Mouse (Mus musculus) layer of hippocampus, adult 11-12 months (tissue): ENCODE data around the gene Cct8l1.

Experiments used
- DNase-seq: peaks from one replicate; pipeline ENCODE4 v3.0.0; 2022; ENCODE audit warnings: low spot score

The Cct8l1 gene

DNA sequence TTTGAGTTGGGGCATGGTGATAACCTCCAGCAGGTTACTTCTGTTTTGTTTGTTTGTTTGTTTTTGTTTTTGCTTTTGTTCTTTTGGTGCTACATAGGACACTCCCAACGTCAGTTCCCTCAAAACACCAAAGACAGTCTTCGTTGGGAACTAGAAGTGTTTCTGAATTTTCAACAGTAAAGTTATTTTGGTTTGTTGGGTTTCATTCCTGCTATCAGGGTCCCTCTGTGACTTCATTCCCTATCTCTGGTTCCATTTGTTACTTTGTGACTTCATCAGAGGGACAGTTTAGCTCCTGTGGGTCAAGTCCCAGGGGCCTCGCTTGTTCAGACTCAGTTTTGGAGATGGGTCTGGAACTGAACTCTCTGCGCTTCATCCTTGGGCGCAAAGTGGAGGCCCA, at the start of gene Cct8l1:
Cct8l1 (plus strand) TSS at position 301 of the 400 bp plus-strand sequence.
- no peak for DNase-seq

GRCm38 (mm10) chr5:25472070-25472469, 43.8 kb upstream of the Cct8l1 start:
- no peak for DNase-seq

DNA sequence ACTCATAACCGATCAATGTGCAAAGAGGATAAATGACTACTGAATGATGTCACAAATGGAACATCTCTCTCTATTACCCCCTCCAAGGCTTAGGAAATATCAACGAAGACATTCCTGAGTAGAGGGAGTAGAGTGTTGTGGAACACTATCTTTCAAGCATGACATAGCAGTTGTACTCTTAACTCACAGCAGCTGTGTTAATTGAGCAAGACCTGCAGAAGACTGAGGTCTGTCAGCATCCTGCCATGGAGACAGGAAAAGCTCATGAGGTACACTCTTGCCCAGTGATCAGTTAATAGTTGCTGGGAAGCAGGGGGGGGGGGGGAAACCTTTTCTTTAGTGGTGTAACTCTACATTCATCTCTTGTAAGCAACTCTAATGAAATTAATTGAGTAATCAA, 40.1 kb upstream of the Cct8l1 start:
- DNase-seq: no peak

DNA sequence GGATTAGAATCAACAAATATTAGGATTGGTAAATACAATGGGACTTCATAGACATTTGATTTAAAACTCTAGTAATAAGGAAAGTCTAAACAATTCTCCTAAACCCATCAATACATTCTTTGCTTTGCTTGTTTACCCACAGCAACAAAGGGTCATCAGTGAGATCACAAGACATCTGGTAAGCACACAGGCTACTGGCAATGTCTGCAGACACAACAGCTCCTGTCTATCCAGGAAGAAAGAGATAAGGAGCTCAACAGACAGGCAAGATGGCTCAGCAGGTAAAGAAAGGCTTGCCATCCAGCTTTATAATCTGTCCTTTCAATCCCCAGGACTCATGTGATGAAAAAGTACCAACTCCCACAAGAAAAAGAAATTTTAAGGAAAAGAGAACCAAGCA, 37.0 kb upstream of the Cct8l1 start:
- DNase-seq: no peak

GRCm38 (mm10) chr5:25496652-25497051, 19.2 kb upstream of the Cct8l1 start:
- no peak for DNase-seq

DNA sequence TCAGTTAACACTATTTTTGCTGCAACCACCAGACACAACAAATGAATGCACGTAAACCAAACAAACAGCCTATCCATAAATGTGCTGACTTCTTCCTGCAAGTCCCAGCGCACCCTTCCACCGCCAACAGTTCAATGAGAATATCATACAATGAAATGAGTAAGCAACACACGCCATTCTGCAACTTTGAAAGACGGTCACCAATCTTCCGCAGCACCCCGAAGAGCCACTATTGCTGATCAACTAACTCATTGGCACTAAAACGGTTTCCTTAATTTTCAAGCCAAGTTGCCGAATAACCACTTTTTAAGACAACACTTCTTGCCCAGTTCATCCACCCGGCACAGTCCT, 18.5 kb upstream of the Cct8l1 start:
- DNase-seq: no peak

DNA sequence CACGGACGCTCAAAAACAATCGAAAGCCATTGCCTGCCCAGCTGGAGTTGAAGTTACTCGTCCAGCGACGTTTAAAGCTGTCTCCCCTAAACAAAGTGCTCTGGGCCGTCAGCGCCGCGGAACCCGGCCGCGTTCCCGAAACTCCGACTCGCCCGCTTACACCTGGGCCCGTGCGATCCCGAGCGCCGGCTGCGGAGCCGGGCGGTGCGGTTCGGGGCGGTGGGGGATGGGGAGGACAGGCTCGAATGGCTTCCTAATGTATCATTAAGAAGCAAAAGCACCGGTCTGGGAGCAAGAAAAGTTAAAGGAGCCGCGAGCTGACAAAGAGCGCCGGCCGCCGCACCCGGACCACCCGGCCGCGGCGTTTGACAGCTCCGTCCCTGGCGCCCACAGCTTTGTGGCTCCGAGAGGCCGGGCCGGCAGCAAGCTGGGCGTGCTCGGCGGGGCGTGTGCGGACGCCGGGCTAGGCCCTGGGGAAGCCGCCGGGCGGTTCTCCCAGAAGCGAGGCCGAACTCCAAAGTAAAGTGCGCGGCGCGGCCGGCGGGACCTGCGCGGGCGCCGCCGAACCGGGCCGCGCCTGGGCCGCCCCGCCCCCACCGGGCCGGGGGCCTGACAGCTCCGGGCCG, 18.0 kb upstream of the Cct8l1 start:
- peak; percentile 27 for DNase-seq

- DNase-seq: peak; percentile 79
Observed at GRCm38 (mm10) chr5:25498346-25498820, 17.5 kb upstream of the Cct8l1 start, which contains the start of gene Kmt2c. Kmt2c (minus strand) TSS chr5:25498783.

DNA sequence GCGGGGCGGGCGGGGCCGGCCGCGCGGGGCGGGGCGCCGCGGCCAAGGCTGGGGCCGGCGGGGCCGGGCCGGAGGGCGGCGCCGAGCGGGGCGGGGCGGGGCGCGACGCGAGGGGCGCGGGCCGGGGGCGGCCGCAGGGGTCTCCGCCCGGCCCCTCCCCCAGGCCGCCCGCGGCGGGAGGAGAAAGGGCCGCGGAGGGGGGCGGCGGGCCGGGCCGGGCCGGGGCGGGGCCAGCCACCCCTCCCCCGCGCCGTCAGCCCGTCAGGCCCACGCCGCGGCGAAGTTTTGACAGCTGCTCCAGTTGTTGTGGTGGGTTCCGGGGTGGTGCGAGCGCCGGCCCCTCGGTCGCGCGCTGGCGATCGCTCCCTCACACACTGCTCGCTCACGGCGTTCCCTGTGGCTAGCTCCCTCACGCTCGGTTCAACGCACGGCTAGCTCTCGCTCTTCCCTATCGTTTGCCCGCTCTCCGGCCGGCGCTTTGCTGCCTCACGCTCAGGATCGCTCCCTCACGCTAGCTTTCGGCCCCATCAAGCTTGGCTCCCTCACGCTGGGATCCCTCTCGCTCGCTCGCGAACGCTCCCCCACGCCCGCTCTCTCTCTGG, 16.9 kb upstream of the Cct8l1 start:
- DNase-seq: peak; percentile 77

- DNase-seq: peak; percentile 98
Observed at GRCm38 (mm10) chr5:25499423-25500398, 16.2 kb upstream of the Cct8l1 start.

GRCm38 (mm10) chr5:25500686-25501085, 15.2 kb upstream of the Cct8l1 start:
- DNase-seq: no peak

GRCm38 (mm10) chr5:25506041-25506440, 9.8 kb upstream of the Cct8l1 start:
- no peak for DNase-seq

- DNase-seq: no peak
Observed at GRCm38 (mm10) chr5:25516301-25516895, 531 bp downstream of the Cct8l1 start.

- no peak for DNase-seq
Observed at GRCm38 (mm10) chr5:25517550-25517949, 1.7 kb downstream of the Cct8l1 start.

GRCm38 (mm10) chr5:25519820-25520219, 4.0 kb downstream of the Cct8l1 start:
- no peak for DNase-seq

GRCm38 (mm10) chr5:25521461-25521860, 5.6 kb downstream of the Cct8l1 start:
- DNase-seq: no peak

DNA sequence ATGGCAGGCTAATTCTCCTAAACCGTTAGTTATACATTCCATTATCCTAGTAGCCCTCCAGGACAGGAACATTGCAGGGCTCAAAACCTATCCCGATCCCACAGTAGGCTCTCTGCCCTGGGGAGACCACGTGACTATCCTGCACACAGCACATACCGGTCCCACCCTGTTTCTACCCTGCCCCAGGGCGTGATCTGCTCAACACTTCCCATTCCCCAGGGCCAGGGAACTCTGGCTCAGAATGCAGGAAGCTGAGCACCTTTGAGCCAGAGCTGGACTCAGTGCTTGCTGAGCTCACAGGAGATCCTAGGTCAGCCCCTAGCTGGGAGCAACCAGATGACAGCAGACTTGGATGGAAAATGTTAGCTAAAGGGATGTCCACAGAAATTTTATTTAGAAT, 10.2 kb downstream of the Cct8l1 start:
- DNase-seq: no peak

DNA sequence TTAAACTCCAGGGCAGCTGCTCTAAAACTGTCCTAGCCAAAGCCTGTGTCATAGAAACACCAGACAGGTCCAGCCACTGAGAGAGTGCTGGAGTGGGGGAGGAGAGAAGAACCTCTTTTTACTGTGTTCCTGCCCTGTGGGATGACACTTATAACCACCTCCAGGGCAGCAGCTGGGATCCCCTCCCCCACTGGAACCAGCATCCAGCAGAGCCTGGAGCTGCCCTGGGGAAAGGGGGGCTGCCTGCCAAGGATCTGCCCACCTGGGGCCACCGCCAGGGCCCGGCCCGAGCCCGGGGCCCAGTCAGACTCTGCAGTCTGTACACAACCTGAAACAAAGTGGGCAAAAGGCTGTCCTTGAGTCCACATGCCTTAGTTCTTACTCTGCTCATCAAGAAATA, 11.1 kb downstream of the Cct8l1 start:
- peak; percentile 18 for DNase-seq

DNA sequence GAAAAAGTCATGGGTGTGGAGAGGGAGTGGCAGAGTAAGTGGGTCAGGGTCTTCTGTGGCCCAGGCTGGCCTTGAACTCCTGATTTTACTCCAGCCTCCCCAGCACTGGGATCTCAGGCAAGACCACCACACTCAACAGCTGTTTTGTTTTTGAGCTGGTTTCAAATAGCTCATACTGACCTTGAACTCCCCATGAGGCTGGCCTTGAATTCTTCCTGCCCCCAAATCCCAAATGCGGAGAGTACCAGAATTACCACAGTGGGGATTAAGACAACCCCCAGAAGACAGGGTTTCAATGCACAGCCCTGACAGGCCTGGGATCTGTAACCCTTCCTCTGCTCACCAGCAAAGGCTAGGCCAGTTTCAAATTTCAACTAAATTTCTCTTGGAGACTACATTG, 12.1 kb downstream of the Cct8l1 start:
- DNase-seq: no peak

DNA sequence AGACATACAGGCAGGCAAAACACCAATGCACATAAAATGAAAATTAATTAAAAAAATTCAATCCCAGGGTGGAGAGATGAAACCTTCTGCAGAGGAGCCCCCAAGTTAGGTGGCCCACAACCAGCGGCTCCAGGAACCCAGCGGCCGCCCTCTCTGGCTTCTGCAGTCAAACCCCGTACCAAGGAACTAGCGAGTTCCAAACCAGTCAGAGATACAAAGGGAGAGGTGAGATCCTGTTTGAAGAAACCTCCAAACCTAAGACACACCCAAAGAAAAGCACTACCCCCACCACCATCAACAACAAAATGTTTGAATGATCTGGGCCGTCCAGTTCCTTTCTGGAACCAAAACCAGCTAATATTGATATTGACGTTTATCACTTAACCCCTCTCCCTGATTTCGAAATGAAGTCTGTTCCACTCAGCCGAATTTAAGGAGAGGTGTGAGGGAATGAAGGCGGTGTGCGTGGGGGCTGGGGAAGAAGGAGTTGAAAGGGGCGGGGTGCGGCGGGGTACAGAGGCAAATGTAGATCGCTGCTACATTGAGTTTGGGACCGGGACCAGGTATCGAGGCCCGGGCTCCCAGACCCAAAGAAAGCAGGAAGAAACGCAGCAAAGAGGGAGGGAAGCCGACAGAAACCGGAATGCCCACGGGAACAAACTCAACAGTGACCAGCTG, 13.1 kb downstream of the Cct8l1 start:
- no peak for DNase-seq

DNA sequence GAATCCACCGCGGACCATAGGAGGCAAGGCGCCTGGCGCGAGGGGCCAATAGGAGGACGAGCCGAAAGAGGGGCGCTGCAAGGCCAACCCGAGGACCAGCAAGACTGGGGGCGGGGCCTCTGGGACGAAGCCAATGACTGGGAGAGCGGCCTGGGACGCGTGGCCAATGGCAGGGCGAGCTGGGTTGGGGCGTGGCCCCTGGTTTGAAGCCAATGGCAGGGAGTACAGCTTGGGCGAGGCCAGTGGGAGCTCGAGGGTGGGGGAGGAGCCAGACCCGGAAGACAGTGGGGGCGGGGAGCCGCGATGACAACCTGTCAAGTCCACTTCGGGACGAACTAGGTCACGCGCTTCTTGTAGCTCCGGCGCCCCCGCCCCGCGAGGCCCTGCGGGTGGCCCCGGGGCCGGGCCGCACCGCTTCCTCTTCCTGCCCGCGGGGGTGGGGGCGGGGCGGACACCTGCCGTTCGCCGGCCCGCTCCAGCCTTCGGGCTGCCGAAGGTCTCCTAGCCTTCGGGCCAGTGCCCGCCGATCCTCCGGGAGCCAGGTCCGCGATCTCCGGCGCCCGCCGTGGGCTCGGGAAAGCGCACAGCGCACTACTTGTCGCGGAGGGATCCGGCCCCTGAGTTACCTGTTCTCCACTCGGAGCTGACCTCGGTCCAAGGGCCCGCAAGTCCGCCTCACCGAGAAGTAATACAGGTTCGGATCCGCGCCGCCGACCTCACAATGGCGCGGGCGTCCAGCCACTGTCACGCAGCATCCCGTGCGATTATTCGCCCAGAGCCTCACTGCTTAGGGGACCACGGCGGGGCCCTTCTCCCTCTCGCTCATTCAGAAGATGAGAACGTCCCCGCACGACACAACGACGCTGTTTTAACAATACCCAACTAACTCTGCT, 13.9 kb downstream of the Cct8l1 start:
- DNase-seq: peak; percentile 99
